Mouse (Mus musculus): Measurements from ENCODE around the gene AI854703. TPM values are rescaled to one million over a fixed set of nuclear protein-coding genes. Genes with fewer than 3 reads are reported as not detected.

The AI854703 gene
- polyA plus RNA-seq (2014; fragmentation: Nextera tagmentation; extraction: Ambion mirVana) = 1.6 TPM in 2 replicates

DNA sequence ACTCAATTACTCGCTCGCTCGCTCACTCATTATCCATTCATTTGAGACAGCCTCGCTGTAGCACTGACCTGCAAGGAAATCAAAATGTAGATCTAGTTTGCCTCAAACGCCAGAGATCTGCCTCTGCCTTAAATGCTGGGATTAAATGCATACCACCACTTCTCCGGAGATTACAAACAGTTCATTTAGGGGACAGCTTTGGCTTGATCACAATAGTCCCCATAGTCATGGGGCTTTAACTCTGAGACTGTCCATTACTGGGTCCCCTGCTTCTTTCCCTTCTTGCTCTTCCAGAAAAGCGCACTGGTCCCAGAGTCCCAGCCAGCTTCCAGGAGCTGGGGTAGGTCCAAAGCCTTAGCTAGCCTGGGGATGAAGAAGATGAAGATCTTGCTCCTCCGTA is at the start of gene AI854703:
Gene AI854703 (plus strand): TSS at position 301 of the 400 bp plus-strand sequence.
- peaks cover 29% of the 10 kb centered on the region; the same call in 1 of the 2 replicates for H3K27me3 ChIP-seq (ENCODE audit: control insufficient read depth, insufficient read depth, low read length)
- WGBS = 32% methylated on average over 8 of the region's 8 CpGs

DNA sequence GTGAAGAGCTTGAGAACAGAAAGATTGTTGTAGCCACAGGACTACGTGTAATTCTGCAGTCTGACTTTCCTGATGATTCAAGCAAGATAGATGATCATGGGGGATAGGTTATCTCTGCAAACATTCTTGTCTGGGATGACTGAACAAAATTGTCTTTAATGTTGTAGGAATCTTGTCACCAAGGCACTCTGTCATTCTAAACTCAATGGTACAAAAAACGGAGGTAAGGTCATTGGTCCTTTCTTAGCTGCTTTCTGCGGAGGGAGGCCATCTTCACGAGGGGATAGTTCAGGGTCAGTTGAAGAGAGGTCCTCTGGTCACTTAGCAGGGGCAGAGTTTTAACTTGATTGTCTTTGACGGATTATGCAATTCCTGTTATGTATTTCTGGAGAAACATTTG is 47.8 kb upstream of the AI854703 start:
- Histone ChIP-seq H3K9me3 (ENCODE audit: control insufficient read depth, low read length) (no peaks in the 10 kb centered on the region), H3K27me3 (ENCODE audit: control insufficient read depth, insufficient read depth, low read length) (no peaks in the 10 kb centered on the region), H3K4me1 (ENCODE audit: control insufficient read depth, insufficient read depth, low read length) (peaks cover 2% of the 10 kb centered on the region; the same call in 1 of the 2 replicates), H3K4me2 (ENCODE audit: low read depth) (no peak overlapping the region), H3K9ac (ENCODE audit: low read length) (no peak overlapping the region), H3K4me3 (ENCODE audit: low read depth, low read length) (no peak overlapping the region), H3K27ac (ENCODE audit: low read depth, low read length) (no peak overlapping the region), H3K36me3 (ENCODE audit: control insufficient read depth, insufficient read depth, low read length) (no peaks in the 10 kb centered on the region)
- DNase-seq (ENCODE audit: low spot score) = no peak
- WGBS = 71% methylated on average over 5 of the region's 5 CpGs
- ATAC-seq (ENCODE audit: insufficient read depth, low FRiP score, low TSS enrichment) = no peak

More for the DNA sequence above, at the start of gene AI854703:
- Histone ChIP-seq H3K9me3 (ENCODE audit: control insufficient read depth, low read length) (no peaks in the 10 kb centered on the region), H3K4me3 (ENCODE audit: low read depth, low read length) (peak within 1 kb of the TSS; percentile 41), H3K9ac (ENCODE audit: low read length) (peak within 1 kb of the TSS; percentile 48), H3K36me3 (ENCODE audit: control insufficient read depth, insufficient read depth, low read length) (no peaks in the 10 kb centered on the region), H3K4me2 (ENCODE audit: low read depth) (peak within 1 kb of the TSS; percentile 80), H3K4me1 (ENCODE audit: control insufficient read depth, insufficient read depth, low read length) (peaks cover 9% of the 10 kb centered on the region; the same call in 1 of the 2 replicates), H3K27ac (ENCODE audit: low read depth, low read length) (no peak within 1 kb of the TSS)
- ATAC-seq (ENCODE audit: insufficient read depth, low FRiP score, low TSS enrichment) (no peak), DNase-seq (ENCODE audit: low spot score) (no peak)

DNA sequence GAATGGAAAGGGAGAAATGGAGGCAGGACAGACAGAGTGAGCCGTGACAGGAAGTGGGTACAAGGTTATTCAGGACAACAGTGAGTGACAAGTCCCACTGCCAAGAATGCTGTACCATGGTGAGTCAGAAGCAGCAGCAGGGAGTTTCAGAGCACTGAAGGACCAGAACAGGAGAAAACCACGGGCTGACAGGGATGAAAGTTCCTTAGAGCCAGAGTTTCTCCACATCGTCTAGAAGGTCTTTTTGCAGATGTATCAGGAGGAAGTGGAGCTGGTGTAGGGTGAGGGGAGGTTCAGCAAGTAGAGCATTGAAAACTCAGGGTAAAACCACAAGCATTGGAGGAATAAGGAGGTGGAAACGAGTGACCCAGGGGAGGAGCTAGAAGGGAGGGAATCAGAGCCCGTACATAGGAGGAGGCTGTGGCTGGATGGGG is 47.3 kb upstream of the AI854703 start:
- Histone ChIP-seq H3K4me2 (ENCODE audit: low read depth) (no peak overlapping the region), H3K36me3 (ENCODE audit: control insufficient read depth, insufficient read depth, low read length) (no peaks in the 10 kb centered on the region), H3K27ac (ENCODE audit: low read depth, low read length) (no peak overlapping the region), H3K4me1 (ENCODE audit: control insufficient read depth, insufficient read depth, low read length) (peaks cover 2% of the 10 kb centered on the region; the same call in 1 of the 2 replicates), H3K27me3 (ENCODE audit: control insufficient read depth, insufficient read depth, low read length) (no peaks in the 10 kb centered on the region), H3K9ac (ENCODE audit: low read length) (no peak overlapping the region), H3K4me3 (ENCODE audit: low read depth, low read length) (no peak overlapping the region), H3K9me3 (ENCODE audit: control insufficient read depth, low read length) (no peaks in the 10 kb centered on the region)
- DNase-seq (ENCODE audit: low spot score) = no peak
- no peak for ATAC-seq (ENCODE audit: insufficient read depth, low FRiP score, low TSS enrichment)
- 47% methylated on average over 5 of the region's 5 CpGs for WGBS

DNA sequence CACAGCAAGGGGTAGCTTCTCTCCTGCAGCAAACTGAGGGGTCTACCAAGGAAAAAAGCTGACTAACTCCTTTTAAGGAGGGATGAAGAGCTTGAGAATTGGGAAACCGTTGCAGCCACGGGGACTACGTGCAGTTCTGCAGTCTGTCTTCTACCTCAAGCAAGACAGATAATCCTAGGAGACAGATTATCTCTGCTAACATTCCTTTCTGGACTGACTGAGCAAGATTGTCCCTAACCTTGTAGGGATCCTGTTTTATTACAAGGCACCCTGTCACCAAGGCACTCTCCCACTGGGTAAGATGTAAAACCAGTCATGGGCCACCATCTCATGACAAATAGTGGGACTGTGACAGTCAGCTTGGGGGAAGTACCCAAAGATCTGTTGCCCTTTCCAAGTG is 45.3 kb upstream of the AI854703 start:
- no peak overlapping the region for H3K27ac ChIP-seq (ENCODE audit: low read depth, low read length)
- H3K4me1 ChIP-seq (ENCODE audit: control insufficient read depth, insufficient read depth, low read length) = peaks cover 2% of the 10 kb centered on the region; the same call in 1 of the 2 replicates
- 28% methylated on average over 3 of the region's 3 CpGs for WGBS
- no peak overlapping the region for H3K9ac ChIP-seq (ENCODE audit: low read length)
- no peak overlapping the region for H3K4me3 ChIP-seq (ENCODE audit: low read depth, low read length)
- no peak for ATAC-seq (ENCODE audit: insufficient read depth, low FRiP score, low TSS enrichment)
- no peaks in the 10 kb centered on the region for H3K36me3 ChIP-seq (ENCODE audit: control insufficient read depth, insufficient read depth, low read length)
- no peak overlapping the region for H3K4me2 ChIP-seq (ENCODE audit: low read depth)
- no peaks in the 10 kb centered on the region for H3K9me3 ChIP-seq (ENCODE audit: control insufficient read depth, low read length)
- DNase-seq (ENCODE audit: low spot score) = no peak
- no peaks in the 10 kb centered on the region for H3K27me3 ChIP-seq (ENCODE audit: control insufficient read depth, insufficient read depth, low read length)

DNA sequence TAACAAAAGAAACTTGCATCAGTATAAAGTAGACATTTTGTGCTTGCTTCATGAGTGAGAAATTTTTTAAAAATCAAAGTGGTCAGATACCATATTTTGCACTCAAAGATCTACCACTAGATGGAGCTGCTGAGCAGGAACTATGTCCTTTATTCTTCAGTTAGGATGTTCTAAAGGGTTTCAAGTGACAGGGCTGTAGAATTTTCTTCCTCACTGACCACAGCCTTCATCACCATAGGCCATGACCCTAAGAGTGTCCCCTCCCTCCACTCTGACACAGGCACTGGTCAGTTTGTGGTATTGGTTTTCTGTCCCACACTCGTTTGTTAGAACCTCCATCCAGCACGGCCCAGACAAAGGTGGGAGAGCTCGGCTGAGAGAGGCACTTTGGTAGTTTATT is 44.5 kb upstream of the AI854703 start:
- Histone ChIP-seq H3K9me3 (ENCODE audit: control insufficient read depth, low read length) (no peaks in the 10 kb centered on the region), H3K4me2 (ENCODE audit: low read depth) (no peak overlapping the region), H3K36me3 (ENCODE audit: control insufficient read depth, insufficient read depth, low read length) (no peaks in the 10 kb centered on the region), H3K27ac (ENCODE audit: low read depth, low read length) (no peak overlapping the region), H3K27me3 (ENCODE audit: control insufficient read depth, insufficient read depth, low read length) (no peaks in the 10 kb centered on the region), H3K4me1 (ENCODE audit: control insufficient read depth, insufficient read depth, low read length) (peaks cover 2% of the 10 kb centered on the region; the same call in 1 of the 2 replicates), H3K9ac (ENCODE audit: low read length) (no peak overlapping the region), H3K4me3 (ENCODE audit: low read depth, low read length) (no peak overlapping the region)
- no peak for ATAC-seq (ENCODE audit: insufficient read depth, low FRiP score, low TSS enrichment)
- DNase-seq (ENCODE audit: low spot score) = peak; percentile 35
- 77% methylated on average over 3 of the region's 3 CpGs for WGBS

DNA sequence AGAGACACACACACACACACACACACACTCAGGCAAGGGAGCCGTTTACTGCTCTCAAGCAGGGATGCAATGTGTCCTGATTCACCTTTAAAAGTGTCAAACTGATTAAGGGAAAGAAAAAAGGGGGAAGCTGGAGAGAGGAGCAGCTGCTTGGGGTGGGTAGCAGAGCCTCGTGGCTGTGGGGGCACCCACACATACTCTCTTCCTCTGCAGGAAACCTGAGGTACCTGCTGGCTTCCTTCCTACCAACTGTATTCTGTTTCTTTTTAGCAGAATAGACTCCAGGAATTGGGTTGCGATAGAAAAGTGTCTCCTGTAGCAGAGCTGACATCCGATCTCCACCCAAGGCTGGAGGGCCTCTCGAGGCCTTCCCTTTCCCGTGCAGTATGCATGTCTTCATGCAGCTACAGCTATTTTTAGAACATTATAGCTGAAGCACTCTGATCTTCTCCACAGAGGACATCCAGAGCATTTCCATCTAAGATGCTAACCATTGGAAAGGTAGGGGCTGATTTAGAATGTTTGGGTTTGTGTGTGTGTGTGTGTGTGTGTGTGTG is 37.3 kb upstream of the AI854703 start, which contains the start of gene Gm45021:
Gene Gm45021 (plus strand): TSS at position 417 of the 557 bp plus-strand sequence.
- no peaks in the 10 kb centered on the region for H3K9me3 ChIP-seq (ENCODE audit: control insufficient read depth, low read length)
- DNase-seq (ENCODE audit: low spot score) (no peak), ATAC-seq (ENCODE audit: insufficient read depth, low FRiP score, low TSS enrichment) (no peak)
- WGBS = 67% methylated on average over 6 of the region's 6 CpGs
- no peak within 1 kb of the TSS for H3K9ac ChIP-seq (ENCODE audit: low read length)
- no peak within 1 kb of the TSS for H3K27ac ChIP-seq (ENCODE audit: low read depth, low read length)
- no peak within 1 kb of the TSS for H3K4me3 ChIP-seq (ENCODE audit: low read depth, low read length)
- no peaks in the 10 kb centered on the region; the same call in 1 of the 2 replicates for H3K4me1 ChIP-seq (ENCODE audit: control insufficient read depth, insufficient read depth, low read length)
- H3K36me3 ChIP-seq (ENCODE audit: control insufficient read depth, insufficient read depth, low read length) = no peaks in the 10 kb centered on the region
- H3K27me3 ChIP-seq (ENCODE audit: control insufficient read depth, insufficient read depth, low read length) = no peaks in the 10 kb centered on the region
- H3K4me2 ChIP-seq (ENCODE audit: low read depth) = no peak within 1 kb of the TSS

DNA sequence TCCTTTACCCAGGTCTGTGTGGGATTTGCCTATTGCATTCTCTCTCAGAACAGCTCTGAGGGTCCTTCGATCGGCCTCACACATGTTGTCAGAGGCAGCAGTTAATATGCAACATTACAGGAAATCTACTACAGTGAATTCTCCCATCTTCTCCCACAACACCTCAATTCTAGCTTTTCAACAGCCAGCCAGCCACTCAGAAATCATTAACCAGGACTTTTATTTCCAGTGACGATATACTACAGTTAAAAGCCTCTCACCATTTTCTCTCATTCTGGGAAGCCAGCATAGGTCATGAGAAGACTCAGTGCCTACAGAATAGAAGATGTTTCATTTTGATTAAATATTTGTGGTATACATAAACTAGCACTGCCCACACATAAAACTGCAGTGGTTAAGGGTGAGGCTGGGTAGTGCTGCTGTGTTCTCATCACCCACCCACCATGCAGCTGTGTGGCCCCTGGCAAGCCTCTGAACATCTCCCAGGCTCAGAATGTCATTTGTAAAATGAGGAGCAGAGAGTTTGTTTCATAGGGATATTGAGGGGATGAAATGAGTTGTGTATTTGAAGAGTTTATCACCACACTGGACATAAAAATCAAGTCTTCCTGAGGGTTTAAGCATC is 35.2 kb upstream of the AI854703 start:
- ATAC-seq (ENCODE audit: insufficient read depth, low FRiP score, low TSS enrichment) (no peak), DNase-seq (ENCODE audit: low spot score) (no peak)
- Histone ChIP-seq H3K36me3 (ENCODE audit: control insufficient read depth, insufficient read depth, low read length) (peaks cover 7% of the 10 kb centered on the region), H3K4me1 (ENCODE audit: control insufficient read depth, insufficient read depth, low read length) (peaks cover 7% of the 10 kb centered on the region; the same call in 1 of the 2 replicates), H3K4me2 (ENCODE audit: low read depth) (no peak overlapping the region), H3K9ac (ENCODE audit: low read length) (no peak overlapping the region), H3K27ac (ENCODE audit: low read depth, low read length) (no peak overlapping the region), H3K9me3 (ENCODE audit: control insufficient read depth, low read length) (no peaks in the 10 kb centered on the region), H3K4me3 (ENCODE audit: low read depth, low read length) (no peak overlapping the region), H3K27me3 (ENCODE audit: control insufficient read depth, insufficient read depth, low read length) (no peaks in the 10 kb centered on the region)
- 50% methylated on average over 3 of the region's 3 CpGs for whole genome bisulfite sequencing

DNA sequence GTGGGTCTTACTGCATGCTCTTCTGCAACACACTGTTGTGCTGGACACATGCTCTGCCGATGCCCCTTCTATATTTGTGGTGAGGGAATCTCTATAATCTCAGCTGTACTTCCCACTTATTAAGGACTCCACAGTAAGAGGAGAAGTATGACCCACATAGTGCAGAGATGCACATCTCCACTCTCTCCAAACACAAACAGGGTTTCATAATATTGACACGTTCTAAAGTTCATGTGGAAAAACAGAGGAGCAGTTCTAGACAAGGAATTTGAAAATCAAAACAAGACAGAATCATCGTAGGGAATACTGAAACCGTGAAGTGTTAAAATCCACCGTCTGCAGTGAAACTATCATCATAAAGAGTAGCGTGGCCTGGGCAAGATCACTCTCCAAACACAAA is 34.7 kb upstream of the AI854703 start:
- no peak overlapping the region for H3K4me2 ChIP-seq (ENCODE audit: low read depth)
- DNase-seq (ENCODE audit: low spot score) (no peak), ATAC-seq (ENCODE audit: insufficient read depth, low FRiP score, low TSS enrichment) (no peak)
- H3K4me1 ChIP-seq (ENCODE audit: control insufficient read depth, insufficient read depth, low read length) = peaks cover 7% of the 10 kb centered on the region; the same call in 1 of the 2 replicates
- H3K27me3 ChIP-seq (ENCODE audit: control insufficient read depth, insufficient read depth, low read length) = no peaks in the 10 kb centered on the region
- WGBS = 88% methylated on average over 6 of the region's 6 CpGs
- H3K9ac ChIP-seq (ENCODE audit: low read length) = no peak overlapping the region
- H3K36me3 ChIP-seq (ENCODE audit: control insufficient read depth, insufficient read depth, low read length) = peaks cover 12% of the 10 kb centered on the region
- no peak overlapping the region for H3K4me3 ChIP-seq (ENCODE audit: low read depth, low read length)
- no peaks in the 10 kb centered on the region for H3K9me3 ChIP-seq (ENCODE audit: control insufficient read depth, low read length)
- H3K27ac ChIP-seq (ENCODE audit: low read depth, low read length) = no peak overlapping the region
